Mouse (Mus musculus) heart, postnatal 0 days (tissue): ENCODE results near the gene Rerg.

Source experiments
- CTCF ChIP-seq: IDR thresholded peaks from 2 replicates; pipeline ENCODE4 v1.5.1; 2016; ENCODE audit warnings: antibody characterized with exemption, control low read depth, low read depth
- EP300 ChIP-seq: IDR thresholded peaks from 2 replicates; pipeline ENCODE4 v1.6.1; 2016; ENCODE audit warnings: antibody characterized with exemption, low read depth

GRCm38 (mm10) chr6:137079701-137080100 is 90.6 kb downstream of the Rerg start:
- TF ChIP-seq EP300 (no peak), CTCF (no peak)
